In genomic region chr8:105257318-105258114, GRCm38 (mm10) we compare ENCODE assay signal across 19 mouse cellular contexts. TPM values are rescaled to one million over a fixed set of nuclear protein-coding genes. Genes with fewer than 3 reads are reported as not detected.
"Had no signal": no experiment of that assay in that cellular context is flagged by ENCODE, and none has a peak within 500 bp of the region (broad histone marks: within the 10 kb centered on the region; RNA-seq: fewer than 3 reads in every experiment).

No protein-coding gene starts in this region.

- H3K9ac ChIP-seq: kidney, embryonic 15.5 days; limb, embryonic 12.5 days; liver, embryonic 13.5 days; lung, embryonic 14.5 days; neural tube, embryonic 15.5 days had no signal

- DNase-seq: kidney, adult 2 months; kidney, postnatal 14 days; liver; liver, embryonic 13.5 days; lung, embryonic 14.5 days; lung, postnatal 10 days; lung, postnatal 4 days; right cerebral cortex, adult 18-20 months; right cerebral cortex, postnatal 25 days; thymus, adult 18-20 months; thymus, postnatal 14 days had no signal

- H3K9me3 ChIP-seq: kidney, embryonic 15.5 days; limb, embryonic 12.5 days; liver, embryonic 13.5 days; midbrain, embryonic 10.5 days; neural tube, embryonic 15.5 days had no signal

- H3K4me3 ChIP-seq: kidney, embryonic 15.5 days; left cerebral cortex, adult 2 months; liver, embryonic 13.5 days; midbrain, embryonic 10.5 days; myocyte; neural tube, embryonic 15.5 days had no signal

- H3K27ac ChIP-seq: kidney, embryonic 15.5 days; left cerebral cortex, adult 2 months; limb, embryonic 12.5 days; liver, embryonic 13.5 days; midbrain, embryonic 10.5 days; neural tube, embryonic 15.5 days had no signal

- H3K4me2 ChIP-seq: kidney, embryonic 15.5 days; limb, embryonic 12.5 days; liver, embryonic 13.5 days; lung, embryonic 14.5 days had no signal

RNA-seq across cellular contexts. Expression of gene Hsf4, which starts 12.1 kb away (rescaled TPM):
- polyA plus RNA-seq: neural tube, embryonic 11.5 days; stomach, embryonic 16.5 days had no signal
